Mouse (Mus musculus) cerebellum, adult 2 months (tissue): ENCODE measurements around the gene Ccl4.

Experiments
- CTCF ChIP-seq: fragments of 200-500 bp; IDR thresholded peaks from 2 replicates; pipeline ENCODE4 v1.5.1; 2011; ENCODE audit warnings: low read depth, mild to moderate bottlenecking, control low read depth, low read length, moderate library complexity, borderline replicate concordance; ENCODE audit not compliant: insufficient read depth
- POLR2A ChIP-seq: fragments of 200-500 bp; IDR thresholded peaks from 2 replicates; pipeline ENCODE4 v1.6.1; 2011; ENCODE audit warnings: low read length, control low read depth, borderline replicate concordance; ENCODE audit not compliant: insufficient read depth

- no peak for TF ChIP-seq POLR2A
- TF ChIP-seq CTCF = no peak
Measured at GRCm38 (mm10) chr11:83703705-83704104, 41.3 kb downstream of the Ccl4 start, which contains the start of gene Wfdc17.
